Mouse (Mus musculus): ENCODE measurements around the gene Ankrd52.

GRCm38 (mm10) chr10:128369218-128369543 lies 7.7 kb upstream of the Ankrd52 start:
- TF ChIP-seq CTCF (IDR thresholded peaks at IDR 0.05; ENCODE audit: control insufficient read depth, insufficient read depth, low read length) (no peak), POLR2A (IDR thresholded peaks at IDR 0.05; ENCODE audit: borderline replicate concordance, control insufficient read depth, low read depth, low read length) (no peak)
